Mouse (Mus musculus): ENCODE measurements around the gene Sp6. TPM values are rescaled to one million over a fixed set of nuclear protein-coding genes. Genes with fewer than 3 reads are reported as not detected.

The Sp6 gene
- polyA plus RNA-seq, 1 experiment = 0.95 TPM

- no peak for DNase-seq
- Histone ChIP-seq H3K36me3 (ENCODE audit: control insufficient read depth, insufficient read depth, low read length) (no peaks in the 10 kb centered on the region), H3K27ac (ENCODE audit: insufficient read depth, low read depth, low read length) (no peak overlapping the region), H3K4me1 (ENCODE audit: control insufficient read depth, insufficient read depth, low read length) (peaks cover 11% of the 10 kb centered on the region; the same call in 1 of the 2 replicates), H3K4me3 (ENCODE audit: insufficient read depth, low read depth, low read length) (no peak overlapping the region), H3K27me3 (replicated peaks; ENCODE audit: control insufficient read depth, insufficient read depth, low read length) (no peaks in the 10 kb centered on the region)
- TF ChIP-seq POLR2A (IDR thresholded peaks at IDR 0.05; ENCODE audit: low read depth, low read length) (no peak), CTCF (conservative IDR thresholded peaks at IDR 0.05; ENCODE audit: insufficient read depth, insufficient read length, low read depth, low read length) (no peak)
- WGBS = 75% methylated on average over 8 of the region's 8 CpGs
Measured at GRCm38 (mm10) chr11:97048090-97048650, 35.0 kb downstream of the Sp6 start.

DNA sequence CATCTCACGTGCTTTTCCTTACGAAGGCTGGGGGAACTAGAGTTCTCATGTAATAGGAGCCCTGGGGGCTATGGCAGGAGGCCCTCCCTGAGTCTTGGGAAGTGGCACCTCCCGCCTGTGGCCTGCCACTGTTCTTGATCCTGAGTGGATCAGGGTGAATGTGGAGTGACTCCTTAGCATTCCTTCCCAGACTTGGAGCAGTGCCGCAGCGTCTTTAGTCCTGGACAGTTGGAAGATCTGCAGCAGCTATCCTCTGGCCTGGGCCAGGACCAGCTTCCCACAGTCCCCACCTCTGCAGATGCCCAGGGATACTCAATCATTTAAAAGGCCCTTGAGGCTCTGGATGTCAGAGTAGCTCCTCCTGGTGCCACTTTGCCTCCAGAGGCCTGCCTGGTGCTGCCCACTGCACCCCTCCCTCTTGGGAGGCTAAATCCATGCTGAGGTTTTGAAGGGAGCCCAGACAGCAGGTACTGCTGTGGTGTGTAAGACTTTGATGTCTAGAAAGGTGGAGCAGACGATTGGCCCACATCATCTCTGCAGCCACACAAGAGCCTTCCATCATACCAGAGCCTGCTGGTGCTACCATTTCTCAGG is 36.4 kb downstream of the Sp6 start:
- no peak overlapping the region for H3K4me3 ChIP-seq (ENCODE audit: insufficient read depth, low read depth, low read length)
- WGBS = 76% methylated on average over 6 of the region's 6 CpGs

DNA sequence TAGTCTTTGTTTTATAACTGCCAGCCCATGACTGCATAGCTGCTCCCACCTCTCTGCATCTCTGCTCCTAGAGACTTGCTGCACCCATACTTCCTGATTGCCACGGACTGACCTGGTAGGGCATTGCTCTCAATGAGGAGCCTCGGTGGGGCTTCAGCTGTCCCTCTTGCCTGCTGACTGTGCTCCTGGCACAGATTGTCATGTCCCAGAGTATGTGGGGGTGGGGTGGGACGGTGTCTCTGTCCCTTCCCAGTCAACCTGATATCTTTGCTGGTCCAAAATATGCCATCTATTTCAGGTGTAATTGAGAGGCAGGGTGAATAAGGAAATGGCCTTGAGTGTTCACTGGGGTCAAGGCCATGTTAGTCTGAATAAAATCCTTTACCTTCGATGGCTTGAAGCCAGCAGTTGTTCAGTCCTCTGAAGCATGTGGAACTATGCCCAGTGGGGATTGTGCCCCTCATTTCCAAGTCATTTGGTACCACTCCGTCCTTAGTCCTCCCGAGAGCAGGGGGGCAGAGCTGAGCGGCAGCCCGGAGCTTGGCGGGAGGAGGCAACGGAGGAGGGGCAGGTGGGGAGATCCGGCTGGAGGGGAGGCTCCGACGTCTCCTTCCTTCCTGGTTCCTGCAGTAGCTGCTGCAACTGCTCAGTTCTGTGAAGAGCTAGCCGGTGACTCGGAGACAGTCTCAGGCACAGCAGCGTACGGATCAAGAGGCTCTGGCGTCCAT is 37.2 kb downstream of the Sp6 start, which contains the start of gene Osbpl7:
Gene Osbpl7 (plus strand): TSS at position 413 of the 728 bp plus-strand sequence.
- Histone ChIP-seq H3K36me3 (ENCODE audit: control insufficient read depth, insufficient read depth, low read length) (no peaks in the 10 kb centered on the region), H3K27me3 (replicated peaks; ENCODE audit: control insufficient read depth, insufficient read depth, low read length) (no peaks in the 10 kb centered on the region), H3K4me3 (ENCODE audit: insufficient read depth, low read depth, low read length) (peak within 1 kb of the TSS; percentile 81), H3K4me1 (ENCODE audit: control insufficient read depth, insufficient read depth, low read length) (peaks cover 11% of the 10 kb centered on the region; the same call in 1 of the 2 replicates), H3K27ac (ENCODE audit: insufficient read depth, low read depth, low read length) (peak within 1 kb of the TSS; percentile 26)
- peak; percentile 71 for DNase-seq
- 2% methylated on average over 18 of the region's 18 CpGs for WGBS
- TF ChIP-seq POLR2A (IDR thresholded peaks at IDR 0.05; ENCODE audit: low read depth, low read length) (peak; percentile 52), CTCF (conservative IDR thresholded peaks at IDR 0.05; ENCODE audit: insufficient read depth, insufficient read length, low read depth, low read length) (peak; percentile 37; the same call in 1 of the 2 replicates)

More for the DNA sequence above, 36.4 kb downstream of the Sp6 start:
- no peak for DNase-seq
- no peaks in the 10 kb centered on the region for H3K36me3 ChIP-seq (ENCODE audit: control insufficient read depth, insufficient read depth, low read length)
- H3K27me3 ChIP-seq (replicated peaks; ENCODE audit: control insufficient read depth, insufficient read depth, low read length) = no peaks in the 10 kb centered on the region
- peaks cover 11% of the 10 kb centered on the region; the same call in 1 of the 2 replicates for H3K4me1 ChIP-seq (ENCODE audit: control insufficient read depth, insufficient read depth, low read length)
- no peak for TF ChIP-seq CTCF (conservative IDR thresholded peaks at IDR 0.05; ENCODE audit: insufficient read depth, insufficient read length, low read depth, low read length)
- TF ChIP-seq POLR2A (IDR thresholded peaks at IDR 0.05; ENCODE audit: low read depth, low read length) = no peak
- H3K27ac ChIP-seq (ENCODE audit: insufficient read depth, low read depth, low read length) = no peak overlapping the region

DNA sequence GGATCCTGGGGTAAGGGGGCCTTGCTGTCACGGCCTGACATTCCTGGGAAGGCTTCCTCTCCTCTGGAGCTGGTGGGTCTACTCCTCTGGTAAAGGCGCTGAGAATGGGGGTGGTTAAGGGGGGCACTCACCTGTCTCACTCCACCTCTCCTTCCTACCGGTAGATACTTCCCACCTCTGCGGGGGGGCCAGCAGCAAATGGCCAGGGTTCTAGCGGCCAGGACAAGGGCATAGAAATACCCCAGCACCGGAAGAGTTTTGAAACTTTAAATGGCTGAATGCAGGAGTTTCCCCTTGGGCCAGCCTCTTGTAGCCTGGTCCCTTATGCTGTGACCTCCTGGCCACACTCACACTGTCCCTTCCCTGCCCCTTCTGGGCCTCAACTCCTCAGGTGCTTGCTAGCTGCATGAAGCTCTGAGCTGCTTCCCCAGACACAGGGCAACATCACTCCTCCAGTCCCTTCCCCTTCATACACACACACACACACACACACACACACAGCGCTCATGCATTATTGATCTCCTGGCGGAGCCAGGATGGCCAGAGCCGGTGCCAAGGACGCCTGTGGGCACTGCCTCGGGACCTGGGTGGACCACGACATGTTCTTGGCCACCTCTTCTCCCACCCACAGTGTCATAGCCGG is 37.9 kb downstream of the Sp6 start:
- Histone ChIP-seq H3K27ac (ENCODE audit: insufficient read depth, low read depth, low read length) (peak overlapping the region; percentile 26), H3K4me3 (ENCODE audit: insufficient read depth, low read depth, low read length) (peak overlapping the region; percentile 81), H3K27me3 (replicated peaks; ENCODE audit: control insufficient read depth, insufficient read depth, low read length) (no peaks in the 10 kb centered on the region), H3K36me3 (ENCODE audit: control insufficient read depth, insufficient read depth, low read length) (no peaks in the 10 kb centered on the region), H3K4me1 (ENCODE audit: control insufficient read depth, insufficient read depth, low read length) (peaks cover 11% of the 10 kb centered on the region; the same call in 1 of the 2 replicates)
- DNase-seq = no peak
- WGBS = 4% methylated on average over 13 of the region's 13 CpGs
- TF ChIP-seq CTCF (conservative IDR thresholded peaks at IDR 0.05; ENCODE audit: insufficient read depth, insufficient read length, low read depth, low read length) (no peak), POLR2A (IDR thresholded peaks at IDR 0.05; ENCODE audit: low read depth, low read length) (no peak)

DNA sequence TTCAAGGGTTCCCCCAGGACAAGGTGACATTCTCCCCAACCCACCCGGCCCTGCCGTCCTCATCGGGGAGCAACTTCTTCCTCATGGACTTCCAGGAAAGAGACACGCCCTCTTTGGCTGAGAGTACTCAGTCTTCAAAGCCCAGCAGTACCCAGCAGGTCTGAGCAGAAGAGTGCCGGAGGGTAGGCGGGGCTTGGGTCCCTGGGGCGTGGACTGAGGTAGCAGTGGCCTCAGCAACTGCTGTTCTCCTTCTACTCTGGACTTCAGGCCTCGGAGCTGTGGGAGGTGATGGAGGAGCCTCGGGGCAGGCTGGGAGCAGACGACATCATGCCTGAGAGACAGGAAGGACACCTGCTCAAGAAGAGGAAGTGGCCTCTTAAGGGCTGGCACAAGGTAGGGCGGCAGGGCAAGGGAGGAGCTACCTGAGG is 39.0 kb downstream of the Sp6 start:
- 20% methylated on average over 11 of the region's 11 CpGs for WGBS
- Histone ChIP-seq H3K27ac (ENCODE audit: insufficient read depth, low read depth, low read length) (no peak overlapping the region), H3K27me3 (replicated peaks; ENCODE audit: control insufficient read depth, insufficient read depth, low read length) (no peaks in the 10 kb centered on the region), H3K4me3 (ENCODE audit: insufficient read depth, low read depth, low read length) (no peak overlapping the region; the same call in 1 of the 2 replicates), H3K36me3 (ENCODE audit: control insufficient read depth, insufficient read depth, low read length) (no peaks in the 10 kb centered on the region), H3K4me1 (ENCODE audit: control insufficient read depth, insufficient read depth, low read length) (peaks cover 11% of the 10 kb centered on the region; the same call in 1 of the 2 replicates)
- TF ChIP-seq CTCF (conservative IDR thresholded peaks at IDR 0.05; ENCODE audit: insufficient read depth, insufficient read length, low read depth, low read length) (no peak), POLR2A (IDR thresholded peaks at IDR 0.05; ENCODE audit: low read depth, low read length) (no peak)
- peak; percentile 78 for DNase-seq

GRCm38 (mm10) chr11:97063274-97063920 is 50.2 kb downstream of the Sp6 start:
- Histone ChIP-seq H3K27me3 (replicated peaks; ENCODE audit: control insufficient read depth, insufficient read depth, low read length) (no peaks in the 10 kb centered on the region), H3K4me1 (ENCODE audit: control insufficient read depth, insufficient read depth, low read length) (no peaks in the 10 kb centered on the region), H3K27ac (ENCODE audit: insufficient read depth, low read depth, low read length) (no peak overlapping the region), H3K4me3 (ENCODE audit: insufficient read depth, low read depth, low read length) (no peak overlapping the region), H3K36me3 (ENCODE audit: control insufficient read depth, insufficient read depth, low read length) (no peaks in the 10 kb centered on the region)
- TF ChIP-seq POLR2A (IDR thresholded peaks at IDR 0.05; ENCODE audit: low read depth, low read length) = no peak
- DNase-seq = no peak
- WGBS = 54% methylated on average over 9 of the region's 9 CpGs

All from kidney, adult 2 months (tissue).